Mouse (Mus musculus): Measurements from ENCODE around the gene Sox18.

Gene Sox18

DNA sequence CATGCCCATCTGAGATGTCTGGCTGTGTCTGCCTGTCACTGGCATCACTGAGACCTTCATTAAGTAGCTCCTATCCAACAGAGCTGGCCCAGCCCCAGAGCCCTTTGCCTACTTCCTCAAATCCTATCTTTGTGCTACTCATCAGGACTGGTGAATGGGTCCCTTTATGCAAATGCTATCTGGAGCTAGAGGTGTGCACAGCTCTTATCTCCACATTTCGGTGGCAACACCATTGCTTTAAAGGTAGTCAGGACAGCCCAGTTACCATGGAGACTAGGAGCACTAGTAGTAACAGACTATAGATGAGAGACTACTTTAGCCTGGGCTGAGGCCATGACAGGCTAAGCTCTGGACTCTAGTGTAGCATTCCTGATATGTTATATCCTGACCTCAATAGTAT, 13.3 kb upstream of the Sox18 start:
- in situ Hi-C loops (cut with MboI; ENCODE audit: unreplicated experiment in 2 of 2): loop anchor here in 1 of 2 experiments (10.0 kb wide), 1 partner anchor 180 kb away; the partner anchor contains the start of gene Polr3k

DNA sequence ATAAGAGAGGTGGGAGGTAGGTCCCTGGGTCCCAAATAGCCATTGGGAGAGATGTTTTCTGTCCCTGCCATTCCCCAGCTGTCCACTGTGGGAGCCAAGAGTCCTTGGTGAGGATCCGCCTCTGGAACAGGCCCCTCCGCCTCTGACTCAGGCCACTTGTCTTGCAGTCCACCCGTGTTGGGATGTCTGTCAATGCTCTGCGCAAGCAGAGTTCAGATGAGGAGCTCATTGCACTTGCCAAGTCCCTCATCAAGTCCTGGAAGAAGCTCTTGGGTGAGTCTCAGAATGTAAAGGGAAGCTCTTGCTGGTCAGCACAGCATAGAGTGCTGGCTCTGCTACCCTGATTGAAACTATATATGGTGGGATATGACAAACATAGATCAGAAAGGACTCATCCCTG, 11.9 kb upstream of the Sox18 start:
- in situ Hi-C loops (cut with MboI; ENCODE audit: unreplicated experiment in 2 of 2): loop anchor here in 1 of 2 experiments (10.0 kb wide), 1 partner anchor 181 kb away; the partner anchor contains the start of gene Polr3k

DNA sequence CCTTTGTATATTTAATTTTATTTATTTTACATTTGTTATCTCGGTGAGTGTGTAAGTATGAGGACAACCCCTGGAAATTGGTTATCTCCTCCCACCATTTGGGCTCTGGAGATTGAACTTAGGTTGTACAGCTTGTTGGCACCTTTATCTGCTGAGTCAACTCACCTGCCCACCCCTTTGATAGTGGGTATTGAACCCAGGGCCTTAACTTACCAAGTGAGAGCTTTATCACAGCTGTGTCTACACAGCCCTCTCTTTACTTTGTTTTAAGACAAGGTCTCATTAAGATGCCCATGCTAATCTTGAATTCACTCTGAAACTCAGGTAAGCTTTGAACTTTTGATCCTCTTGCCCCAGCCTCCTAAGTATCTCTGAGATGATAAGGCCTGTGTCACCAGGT, 10.5 kb upstream of the Sox18 start:
- in situ Hi-C loops (cut with MboI; ENCODE audit: unreplicated experiment in 2 of 2): loop anchor here in 1 of 2 experiments (10.0 kb wide), 1 partner anchor 183 kb away; the partner anchor contains the start of gene Polr3k

DNA sequence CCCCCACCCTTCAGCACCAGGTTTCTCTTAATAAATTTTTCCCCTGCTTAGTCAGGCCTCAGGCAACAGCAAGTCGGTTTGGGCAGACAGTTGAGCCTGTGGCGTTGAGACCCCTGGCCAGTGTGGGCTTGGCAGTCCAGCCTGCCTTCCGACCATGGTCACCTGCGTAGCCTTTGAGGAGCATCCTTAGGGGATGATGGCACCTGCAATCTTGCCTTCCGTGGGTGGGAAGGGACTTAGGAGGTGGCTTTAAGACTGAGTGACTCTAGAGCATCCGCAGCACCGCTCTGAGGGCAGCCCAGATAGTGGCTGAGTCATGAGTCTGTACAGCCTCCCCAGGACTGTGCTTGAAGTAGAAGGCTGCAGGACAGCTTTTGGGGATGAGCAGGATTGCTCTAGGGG, 9.3 kb upstream of the Sox18 start:
- in situ Hi-C loops (cut with MboI; ENCODE audit: unreplicated experiment in 2 of 2): loop anchor here in 1 of 2 experiments (10.0 kb wide), 1 partner anchor 184 kb away; the partner anchor contains the start of gene Polr3k

DNA sequence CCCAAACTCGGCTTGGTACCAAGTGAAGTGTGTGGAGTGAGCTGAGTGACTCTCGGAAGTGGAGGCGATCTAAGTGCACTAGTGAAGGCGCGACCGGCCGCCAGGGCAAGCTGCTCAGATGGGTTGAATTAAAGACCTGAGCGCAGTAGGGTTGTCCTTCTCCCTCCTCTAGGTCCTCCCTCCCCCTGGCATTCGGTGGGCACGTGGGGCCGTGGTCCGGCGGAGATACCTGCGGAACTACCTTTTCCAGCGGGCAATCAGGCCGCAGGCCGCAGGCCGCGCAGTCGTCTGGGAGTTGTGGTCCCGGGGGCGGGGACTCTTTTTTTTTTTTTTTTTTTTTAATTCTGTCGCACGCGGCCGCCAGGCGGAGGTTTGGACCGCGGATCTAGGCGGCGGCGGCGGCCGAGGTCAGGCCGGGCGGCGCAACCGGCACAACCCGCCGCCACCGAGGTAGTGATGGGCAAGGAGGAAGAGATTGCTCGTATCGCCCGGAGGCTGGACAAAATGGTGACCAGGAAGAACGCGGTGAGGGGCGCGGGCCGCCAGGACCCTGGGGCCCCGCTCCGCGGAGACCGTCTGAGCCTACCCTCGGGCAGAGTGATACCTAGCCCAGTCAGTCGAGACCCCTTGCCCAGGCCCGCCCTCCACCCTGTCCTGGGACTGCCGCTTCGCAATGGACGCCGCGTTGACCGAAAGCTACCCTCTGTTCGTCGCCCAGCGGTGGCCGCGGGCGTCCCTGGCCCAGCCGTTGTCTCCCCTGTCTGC, 8.7 kb upstream of the Sox18 start, which contains the start of gene Tcea2:
TSS of gene Tcea2 (plus strand) at position 360 of the 765 bp plus-strand sequence.
- in situ Hi-C loops (cut with MboI; ENCODE audit: unreplicated experiment in 2 of 2): loop anchor here (5.0 to 10.0 kb wide), 4 partner anchors 38 to 288 kb away; partner anchors contain the start of gene Polr3k (in 1 of the 2)

DNA sequence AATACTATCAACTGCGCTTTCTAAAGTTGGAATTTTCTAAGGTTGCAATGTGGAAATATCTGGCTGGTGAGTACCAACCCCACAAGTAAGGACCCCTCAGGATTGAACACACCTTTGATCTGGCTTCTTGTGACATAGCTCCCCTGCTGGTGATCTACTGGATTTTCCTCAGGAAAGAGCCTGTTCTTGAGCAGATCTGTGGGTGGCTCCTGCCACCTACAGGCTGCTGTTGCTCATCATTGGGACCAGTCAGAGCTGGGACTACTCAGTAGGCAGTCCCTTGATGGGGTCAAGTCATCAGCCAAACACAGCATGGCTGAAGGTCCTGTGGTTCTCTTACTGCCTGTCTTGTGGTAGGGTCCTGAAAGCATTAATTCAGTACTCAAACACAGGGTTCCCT, 7.3 kb upstream of the Sox18 start:
- in situ Hi-C loops (cut with MboI; ENCODE audit: unreplicated experiment in 2 of 2): loop anchor here (5.0 to 10.0 kb wide), 3 partner anchors 36 to 286 kb away; no protein-coding TSS in a partner anchor

DNA sequence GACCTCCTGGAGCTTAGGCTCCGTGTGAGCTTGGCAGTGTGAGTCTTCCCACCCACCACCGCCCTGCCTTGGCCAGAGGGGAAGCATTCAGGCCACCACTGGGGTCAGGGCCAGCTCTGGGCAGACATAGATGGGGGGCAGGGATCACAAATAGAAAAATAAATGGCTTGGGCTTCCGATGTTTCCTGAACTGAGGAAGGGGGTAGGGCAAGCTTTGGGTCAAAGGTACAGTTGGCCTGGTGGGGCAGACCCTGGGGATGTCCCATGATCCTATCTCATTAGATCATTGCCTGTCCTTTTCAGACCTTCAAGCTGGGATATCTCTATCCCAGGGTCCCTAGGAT, 6.3 kb upstream of the Sox18 start:
- in situ Hi-C loops (cut with MboI; ENCODE audit: unreplicated experiment in 2 of 2): loop anchor here (5.0 to 10.0 kb wide), 3 partner anchors 35 to 285 kb away; no protein-coding TSS in a partner anchor

DNA sequence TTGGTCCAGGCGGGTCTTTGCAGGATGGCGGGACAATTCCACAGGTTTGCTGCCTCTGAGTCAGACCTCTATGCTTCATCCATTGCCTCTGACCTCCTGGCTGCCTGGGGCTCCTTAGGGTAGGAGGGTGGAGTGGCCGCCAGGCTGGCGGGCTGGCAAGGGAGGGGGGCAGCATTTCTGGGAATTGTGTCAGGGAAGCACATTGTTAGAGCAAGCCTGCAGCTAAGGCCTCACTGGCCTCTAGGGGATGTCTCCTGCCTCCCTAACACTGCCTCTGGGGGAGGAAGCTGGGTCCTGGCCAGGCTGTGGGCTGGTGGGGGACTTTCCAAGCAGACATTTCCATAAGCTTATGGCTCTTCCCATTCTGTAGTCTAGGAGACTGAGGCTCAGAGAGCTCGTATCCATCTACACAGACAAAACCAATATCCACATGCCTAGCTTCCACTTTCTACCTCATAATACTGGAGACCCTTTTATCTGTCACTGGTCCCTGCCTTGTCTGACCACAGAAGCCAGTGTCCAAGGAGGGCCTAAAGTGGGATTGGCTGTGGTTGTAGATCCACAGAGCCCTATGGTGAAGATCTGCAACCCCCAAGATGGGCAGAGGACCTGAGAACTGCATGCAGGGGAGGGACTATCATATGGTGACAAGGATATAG, 5.8 kb upstream of the Sox18 start:
- in situ Hi-C loops (cut with MboI; ENCODE audit: unreplicated experiment in 2 of 2): loop anchor here (5.0 to 10.0 kb wide), 3 partner anchors 35 to 285 kb away; no protein-coding TSS in a partner anchor

DNA sequence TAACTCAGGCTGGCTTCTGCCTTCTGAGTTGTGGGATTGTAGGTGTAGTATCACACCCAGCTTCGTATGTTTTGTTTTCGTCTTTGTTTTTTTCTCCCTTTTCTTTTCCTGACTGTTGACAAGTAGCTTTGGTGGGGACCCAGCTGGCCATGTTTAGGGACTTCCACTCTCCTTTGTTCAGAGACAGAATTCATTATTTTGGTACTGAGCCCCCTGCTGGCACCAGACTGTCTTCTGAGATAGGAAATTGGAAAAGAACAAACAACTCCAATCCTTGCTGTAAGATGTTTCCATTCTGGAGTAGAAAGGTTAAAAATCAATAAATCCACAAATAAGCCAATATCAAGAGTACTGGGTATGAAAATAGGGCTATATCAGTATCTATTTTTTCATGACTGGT, 5.0 kb upstream of the Sox18 start:
- in situ Hi-C loops (cut with MboI; ENCODE audit: unreplicated experiment in 2 of 2): loop anchor here (5.0 to 10.0 kb wide), 3 partner anchors 34 to 284 kb away; no protein-coding TSS in a partner anchor

DNA sequence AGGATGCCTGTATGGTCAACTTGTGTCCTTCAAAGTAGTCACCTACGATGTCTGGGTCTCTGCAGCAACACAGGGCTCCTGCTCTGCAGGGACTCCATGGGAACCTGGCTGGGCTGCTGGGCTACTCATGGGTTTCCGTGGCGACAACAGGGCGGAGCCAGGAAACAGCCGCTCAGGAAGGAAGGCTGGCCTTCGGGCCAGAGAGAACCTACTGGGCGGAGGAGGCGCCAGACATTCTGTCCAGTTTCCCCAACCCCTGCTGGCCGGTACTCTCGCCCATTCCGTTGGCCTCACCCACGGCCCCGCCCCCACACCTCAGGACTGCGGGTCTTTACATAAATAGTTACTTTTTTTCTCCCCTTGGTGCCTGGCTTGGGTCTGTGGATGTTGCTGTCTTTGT, 4.0 kb upstream of the Sox18 start:
- in situ Hi-C loops (cut with MboI; ENCODE audit: unreplicated experiment in 2 of 2): loop anchor here (5.0 to 10.0 kb wide), 3 partner anchors 33 to 283 kb away; no protein-coding TSS in a partner anchor

DNA sequence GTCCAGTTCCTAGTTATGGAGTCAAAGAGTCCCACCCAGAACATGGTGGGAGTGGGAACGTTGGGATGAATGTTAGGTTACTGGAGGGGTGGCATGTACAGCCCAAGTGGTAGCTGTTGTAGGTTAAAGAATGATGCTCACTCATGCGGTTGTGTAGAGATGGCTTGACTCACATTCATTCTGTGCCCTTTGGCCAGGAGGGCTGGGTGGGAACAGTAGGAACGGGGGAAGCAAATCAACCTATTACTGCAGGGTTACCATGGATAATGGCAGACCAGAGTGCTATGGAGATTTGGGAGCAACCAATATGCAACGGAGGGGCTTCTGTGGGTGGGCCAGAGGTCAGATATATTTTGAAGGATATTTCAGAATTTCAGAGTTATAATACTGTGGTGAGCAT, 3.5 kb upstream of the Sox18 start:
- in situ Hi-C loops (cut with MboI; ENCODE audit: unreplicated experiment in 2 of 2): loop anchor here (5.0 to 10.0 kb wide), 3 partner anchors 33 to 283 kb away; no protein-coding TSS in a partner anchor

DNA sequence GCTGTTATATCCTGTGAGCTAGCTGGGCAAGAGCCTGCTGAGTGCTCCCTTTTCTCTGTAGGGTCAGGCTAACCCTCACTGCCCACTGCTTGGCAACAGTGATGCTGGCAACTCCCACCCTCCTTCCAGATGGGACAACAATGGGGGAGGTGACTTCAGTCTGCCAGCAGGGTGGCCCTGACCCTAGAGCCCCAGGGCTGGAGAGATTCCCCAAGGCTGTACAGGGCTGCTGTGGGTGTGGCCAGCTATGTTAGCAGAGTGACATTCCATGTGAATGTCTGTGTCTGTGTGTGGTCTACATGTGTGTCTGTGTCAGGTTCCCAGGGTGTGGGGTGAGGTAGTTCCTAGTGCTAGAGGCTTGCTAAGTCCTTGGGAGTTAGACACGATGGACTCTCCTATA, 2.1 kb upstream of the Sox18 start:
- in situ Hi-C loops (cut with MboI; ENCODE audit: unreplicated experiment in 2 of 2): loop anchor here in 1 of 2 experiments (10.0 kb wide), 1 partner anchor 279 kb away; no protein-coding TSS in a partner anchor

DNA sequence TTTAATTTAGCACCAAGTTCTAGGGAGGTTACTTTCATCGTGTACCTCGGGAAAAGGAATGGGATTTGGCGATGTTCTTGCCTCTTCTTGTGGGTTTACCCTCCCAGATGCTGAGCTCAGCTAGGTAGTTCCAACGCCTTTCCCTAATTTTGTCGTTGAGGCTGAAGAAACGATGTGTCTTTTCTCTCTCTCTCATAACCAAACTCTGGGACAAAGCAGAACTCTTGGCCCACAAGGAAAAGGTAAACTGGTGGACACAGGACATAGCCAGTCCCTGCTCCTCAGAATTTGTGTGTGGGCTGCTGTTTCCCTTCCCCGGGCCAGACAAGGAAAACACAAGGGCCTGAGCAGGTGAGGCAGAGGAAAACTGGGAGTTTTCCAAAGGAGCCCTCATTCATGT, 544 bp upstream of the Sox18 start:
- in situ Hi-C loops (cut with MboI; ENCODE audit: unreplicated experiment in 2 of 2): loop anchor here in 1 of 2 experiments (10.0 kb wide), 1 partner anchor 277 kb away; no protein-coding TSS in a partner anchor

DNA sequence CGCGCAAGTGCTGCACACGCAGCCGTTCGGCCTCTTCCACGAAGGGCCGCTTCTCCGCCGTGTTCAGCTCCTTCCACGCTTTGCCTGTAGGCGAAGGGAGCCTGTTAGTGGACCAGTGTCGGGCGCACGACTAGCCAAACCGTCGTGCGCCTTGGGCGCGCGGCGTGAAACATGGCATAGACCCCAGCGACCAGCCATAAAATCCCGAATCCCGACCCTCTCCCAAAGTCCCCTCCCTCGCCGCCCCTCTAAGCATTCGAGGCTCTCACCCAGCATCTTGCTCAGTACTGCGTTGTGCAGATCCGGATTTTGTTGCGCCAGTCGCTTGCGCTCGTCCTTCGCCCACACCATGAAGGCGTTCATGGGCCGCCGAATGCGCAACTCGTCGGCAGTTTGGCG, 528 bp downstream of the Sox18 start:
- in situ Hi-C loops (cut with MboI; ENCODE audit: unreplicated experiment in 2 of 2): loop anchor here in 1 of 2 experiments (10.0 kb wide), 1 partner anchor 276 kb away; no protein-coding TSS in a partner anchor

DNA sequence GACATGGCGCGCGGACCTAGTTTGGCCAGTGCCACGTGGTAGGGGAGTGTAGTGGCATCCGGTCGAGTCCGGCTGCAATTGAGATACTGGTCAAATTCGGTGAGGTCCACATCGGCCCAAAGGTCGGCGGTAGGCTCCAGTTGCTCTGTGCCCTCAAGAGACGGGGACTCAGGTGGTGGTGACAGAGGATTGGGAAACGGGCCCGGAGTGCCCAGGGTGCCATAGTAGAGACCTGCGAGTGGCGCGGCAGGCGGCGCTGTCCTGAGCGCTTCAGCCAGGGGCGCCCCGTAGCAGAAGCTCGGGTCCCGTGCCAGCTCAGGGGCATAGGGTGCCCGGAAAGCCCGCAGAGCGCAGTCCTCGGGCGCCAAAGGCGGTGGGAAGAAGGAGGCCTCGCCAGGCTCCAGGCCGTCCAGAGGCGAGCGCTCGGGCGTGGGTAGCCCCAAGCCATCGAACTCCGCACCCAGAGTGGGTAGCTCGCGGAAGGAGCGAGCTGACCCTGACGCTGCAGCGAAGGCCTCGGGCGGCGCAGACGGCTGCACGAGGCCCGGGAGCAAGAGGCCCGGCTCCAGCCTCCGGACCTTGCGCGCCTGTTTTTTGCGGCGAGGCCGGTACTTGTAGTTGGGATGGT, 1.0 kb downstream of the Sox18 start:
- in situ Hi-C loops (cut with MboI; ENCODE audit: unreplicated experiment in 2 of 2): loop anchor here in 1 of 2 experiments (10.0 kb wide), 1 partner anchor 276 kb away; no protein-coding TSS in a partner anchor

DNA sequence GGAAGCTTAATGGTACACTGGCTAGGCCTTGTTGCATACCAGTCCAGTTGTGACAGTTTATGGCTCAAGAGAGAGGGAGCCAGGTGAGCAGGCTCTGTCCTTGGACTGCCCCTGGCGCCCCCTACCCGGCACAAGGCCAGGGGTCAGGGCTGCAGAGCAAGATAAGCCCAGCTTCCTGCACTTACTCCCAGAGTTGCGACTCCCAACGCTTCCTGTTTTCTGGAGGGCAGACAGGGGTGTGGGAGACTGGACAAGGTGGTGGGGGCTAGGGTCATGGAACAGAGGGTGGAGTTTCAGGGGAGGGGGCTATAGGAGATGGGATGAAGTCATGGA, 8.2 kb downstream of the Sox18 start:
- in situ Hi-C loops (cut with MboI; ENCODE audit: unreplicated experiment in 2 of 2): no loop called here

DNA sequence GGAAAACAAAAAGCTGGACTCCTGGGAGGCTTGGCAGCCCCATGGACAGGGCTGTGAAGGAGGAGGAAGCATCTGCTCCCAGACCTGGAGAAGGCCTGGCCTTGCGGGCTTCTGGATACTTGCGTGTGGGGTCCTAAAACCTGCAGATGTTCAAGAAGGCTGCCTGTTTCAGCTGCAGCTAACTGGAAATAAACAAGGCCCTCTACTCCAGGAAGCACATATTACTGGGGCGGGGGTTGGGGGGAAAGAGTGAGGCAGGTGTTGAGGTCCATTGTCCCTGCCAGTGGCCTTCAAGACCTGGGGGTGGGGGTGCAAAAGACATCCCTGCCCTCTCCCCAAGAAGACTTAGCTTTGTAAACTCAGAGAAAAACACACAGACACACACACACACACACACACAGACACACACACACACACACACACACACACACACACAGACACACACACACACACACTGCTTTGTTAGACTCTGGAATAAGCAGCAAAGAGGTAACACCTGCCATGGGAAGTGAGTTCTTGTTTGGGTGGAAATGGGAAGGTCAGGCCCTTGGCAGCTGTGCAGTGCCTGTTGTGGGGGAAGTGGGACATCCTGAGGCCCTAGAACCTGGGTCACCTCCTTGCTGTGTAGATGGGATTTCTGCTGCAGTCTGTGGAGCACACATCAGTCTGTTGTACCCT, 8.7 kb downstream of the Sox18 start:
- in situ Hi-C loops (cut with MboI; ENCODE audit: unreplicated experiment in 2 of 2): no loop called here

DNA sequence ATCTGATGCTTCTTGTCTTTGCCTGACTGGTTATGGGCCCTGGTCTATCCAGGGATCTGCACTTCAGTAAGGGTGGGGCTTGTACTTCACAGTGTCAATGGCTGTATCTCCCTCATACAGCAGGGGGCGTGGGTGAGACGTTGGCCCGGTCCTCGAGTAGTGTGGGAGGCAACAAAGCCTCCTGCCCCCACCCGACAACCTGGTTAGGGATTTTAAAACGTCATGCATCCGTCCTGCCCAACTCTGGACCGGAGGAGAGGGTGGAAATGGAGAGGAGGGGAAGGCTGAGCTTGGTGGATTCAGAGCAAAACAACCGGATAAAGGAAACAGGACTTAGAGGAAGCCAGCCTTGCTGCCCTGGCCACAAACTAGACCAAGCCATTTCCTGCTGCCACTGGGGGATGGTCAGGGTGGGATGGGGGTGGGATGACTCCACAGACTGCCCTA, 11.8 kb downstream of the Sox18 start:
- in situ Hi-C loops (cut with MboI; ENCODE audit: unreplicated experiment in 2 of 2): no loop called here

DNA sequence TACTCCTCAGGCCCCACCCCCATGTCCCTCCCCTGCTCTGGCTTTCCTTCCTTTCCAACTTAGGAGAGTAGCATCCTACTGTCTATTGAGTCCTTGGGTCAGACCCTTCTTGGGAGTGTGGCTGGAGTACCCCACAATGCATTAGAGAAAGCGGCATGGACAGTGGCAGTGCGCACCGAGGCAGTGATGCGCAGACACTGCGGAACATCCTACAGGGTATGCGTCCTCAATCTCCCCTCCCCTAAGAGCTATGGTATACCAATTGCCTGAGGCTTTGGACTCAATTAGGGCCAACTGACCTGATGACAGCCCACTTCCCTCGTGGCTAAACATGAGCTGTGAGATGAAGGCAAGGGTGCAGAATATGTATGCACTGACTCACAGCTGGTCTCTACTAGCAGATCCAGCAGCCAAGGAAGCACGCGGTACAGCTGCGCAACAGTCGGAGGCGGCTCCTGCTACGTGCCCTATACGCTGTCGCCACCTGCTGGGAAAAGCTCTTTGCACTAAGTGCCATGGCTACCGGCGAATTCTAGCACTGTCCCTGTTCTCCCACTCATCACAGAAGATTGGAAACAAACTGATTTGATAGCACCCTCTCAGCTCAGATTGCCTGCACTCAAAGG, 12.4 kb downstream of the Sox18 start:
- in situ Hi-C loops (cut with MboI; ENCODE audit: unreplicated experiment in 2 of 2): no loop called here
